Mouse (Mus musculus) monocyte, adult 5-6 weeks (primary cell): Measurements from ENCODE around the gene Plcb4. TPM values are rescaled to one million over a fixed set of nuclear protein-coding genes. Genes with fewer than 3 reads are reported as not detected.
"Not testable (repeated sequence)": the region's sequence is repeated elsewhere in the genome, so short reads cannot be mapped to it uniquely, and the experiment has no call there.

Experiments
- ATAC-seq: fragments of 153-309, 156-312 bp; replicated peaks from 2 replicates; pipeline ENCODE4 v1.8.0; 2017; ENCODE audit warnings: mild to moderate bottlenecking; ENCODE audit not compliant: low TSS enrichment, insufficient number of reproducible peaks, severe bottlenecking, poor library complexity, low FRiP score
- total RNA-seq: library from RNA; stranded (forward); fragments of 200-1000, 200-491, 200-594 nt; gene quantifications from 3 replicates; pipeline ENCODE4 v1.2.3, GENCODE M21; 2017

Plcb4 gene
- total RNA-seq, 1 experiment from 2014 or later = 8.3 TPM

- no peak for ATAC-seq
Observed at GRCm38 (mm10) chr2:135891686-135892085, 232.9 kb downstream of the Plcb4 start.

DNA sequence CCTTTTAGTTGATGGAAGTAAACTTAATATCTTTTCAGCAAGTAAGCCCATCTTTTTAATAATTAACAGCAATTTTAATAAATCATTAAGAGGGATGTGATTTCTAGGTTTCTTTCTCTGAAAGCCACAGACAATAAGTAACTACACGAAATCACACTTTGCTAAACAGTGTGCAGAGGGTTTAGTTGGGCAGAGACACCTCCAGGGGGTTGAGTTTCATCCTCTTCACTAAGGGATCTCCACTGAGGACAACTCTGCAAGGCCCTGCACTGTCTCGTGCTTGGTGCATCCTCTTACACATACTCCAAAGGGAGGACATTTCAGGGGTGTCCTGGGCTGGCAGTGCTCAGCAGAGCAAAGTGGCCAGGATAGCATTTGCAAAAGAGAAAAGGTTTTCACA, 235.8 kb downstream of the Plcb4 start:
- ATAC-seq = no peak

- ATAC-seq = no peak
Observed at GRCm38 (mm10) chr2:135898025-135898424, 239.2 kb downstream of the Plcb4 start.

DNA sequence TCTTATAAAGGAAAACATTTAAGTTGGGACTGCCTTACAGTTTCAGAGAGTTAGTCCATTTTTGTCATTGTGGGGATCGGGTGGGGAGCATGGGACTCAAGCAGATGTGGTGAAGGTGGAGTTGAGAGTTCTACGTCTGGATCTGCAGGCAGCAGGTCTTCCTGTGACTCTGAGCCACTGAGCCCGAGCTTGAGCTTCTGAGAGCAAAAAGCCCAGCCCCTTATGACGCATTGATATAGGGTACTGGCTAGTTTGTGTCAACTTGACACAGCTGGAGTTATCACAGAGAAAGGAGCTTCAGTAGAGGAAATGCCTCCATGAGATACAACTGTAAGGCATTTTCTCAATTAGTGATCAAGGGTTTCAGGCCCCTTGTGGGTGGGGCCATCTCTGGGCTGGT, 241.1 kb downstream of the Plcb4 start:
- not testable (repeated sequence) for ATAC-seq

- no peak for ATAC-seq
Observed at GRCm38 (mm10) chr2:135901015-135901414, 242.2 kb downstream of the Plcb4 start.

DNA sequence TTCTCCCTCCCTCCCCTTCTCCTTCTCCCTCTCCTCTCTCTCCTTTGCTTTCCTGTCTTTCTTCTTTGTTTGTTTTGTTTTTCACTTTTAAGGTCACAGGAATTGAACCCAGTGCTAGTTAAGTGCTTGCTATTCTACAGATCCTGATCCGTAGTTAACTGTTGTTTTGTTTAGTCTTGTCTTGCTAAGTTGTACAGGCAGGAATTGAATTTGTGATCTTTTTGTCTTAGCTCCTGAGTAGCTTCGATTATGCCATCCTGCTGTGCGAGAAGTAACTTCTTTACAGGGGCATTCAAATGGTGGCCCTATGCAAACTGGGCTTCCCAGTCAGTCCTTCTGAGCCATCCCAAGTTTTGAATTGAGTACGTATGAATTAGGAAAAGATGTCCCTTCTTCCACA, 245.5 kb downstream of the Plcb4 start:
- ATAC-seq = no peak

- no peak for ATAC-seq
Observed at GRCm38 (mm10) chr2:135904791-135905190, 246.0 kb downstream of the Plcb4 start.

DNA sequence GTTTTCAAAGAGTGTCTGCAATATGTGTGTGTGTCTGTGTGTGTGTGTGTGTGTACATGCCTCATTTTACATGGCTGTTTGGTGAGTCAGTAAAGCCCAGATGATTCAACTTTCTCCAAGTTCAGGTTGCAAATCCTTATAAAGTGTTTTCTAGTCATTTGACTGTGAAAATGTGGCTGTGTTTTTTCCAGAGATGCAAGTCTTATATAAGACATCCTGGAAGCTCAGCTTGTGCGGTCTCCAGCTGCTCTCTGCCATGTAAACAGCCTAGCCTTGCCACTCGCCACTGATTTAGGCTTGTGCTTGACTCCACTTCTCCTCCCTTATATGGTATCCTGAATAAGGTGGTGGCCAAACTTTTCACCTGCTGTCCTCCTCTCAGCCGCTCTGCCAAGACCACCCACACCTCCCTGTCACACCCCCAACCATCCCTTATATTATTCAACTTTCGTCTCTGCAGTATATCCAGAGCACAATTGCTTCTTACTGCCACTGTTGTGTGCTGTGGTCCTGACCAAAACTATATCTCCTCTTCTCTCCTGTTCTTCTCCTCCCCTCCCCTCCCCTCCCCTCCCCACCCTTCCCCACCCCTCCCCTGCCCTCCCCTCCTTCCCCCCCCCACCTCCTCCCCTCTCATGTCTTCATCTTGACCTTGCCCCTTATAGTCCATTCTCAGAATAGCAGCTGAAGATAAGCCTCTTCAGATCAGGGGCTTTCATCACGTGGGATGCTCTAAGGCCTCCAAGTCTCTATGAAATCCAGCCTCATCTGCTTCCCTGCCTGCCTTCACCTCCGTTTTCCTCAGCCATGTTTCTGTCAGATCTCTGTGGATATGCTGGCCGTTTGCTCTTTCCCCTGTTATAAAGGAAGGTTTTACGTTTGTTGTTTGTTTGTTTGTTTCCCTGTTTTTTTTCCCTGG, 255.8 kb downstream of the Plcb4 start:
- no peak for ATAC-seq

GRCm38 (mm10) chr2:135915928-135916327, 257.1 kb downstream of the Plcb4 start:
- no peak for ATAC-seq

DNA sequence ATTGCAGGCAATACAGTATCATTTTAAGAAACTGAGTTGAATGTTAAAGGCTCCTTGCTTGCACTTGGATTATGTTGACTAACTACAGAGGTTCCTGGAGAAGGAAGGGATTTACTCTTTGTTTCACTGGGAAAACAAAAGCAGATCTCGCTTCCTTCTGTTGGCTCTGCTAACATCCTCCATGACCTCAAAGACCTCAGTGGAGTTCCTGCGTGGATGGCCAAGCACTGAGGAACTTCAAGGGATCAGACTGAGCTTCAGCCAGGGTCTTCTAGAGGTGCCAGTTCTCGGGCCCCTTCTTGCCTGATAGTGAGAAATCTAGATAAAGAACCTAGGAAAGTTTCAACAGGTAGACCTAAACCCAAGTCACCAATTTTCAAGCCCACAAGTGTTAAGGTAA, 258.2 kb downstream of the Plcb4 start:
- no peak for ATAC-seq

DNA sequence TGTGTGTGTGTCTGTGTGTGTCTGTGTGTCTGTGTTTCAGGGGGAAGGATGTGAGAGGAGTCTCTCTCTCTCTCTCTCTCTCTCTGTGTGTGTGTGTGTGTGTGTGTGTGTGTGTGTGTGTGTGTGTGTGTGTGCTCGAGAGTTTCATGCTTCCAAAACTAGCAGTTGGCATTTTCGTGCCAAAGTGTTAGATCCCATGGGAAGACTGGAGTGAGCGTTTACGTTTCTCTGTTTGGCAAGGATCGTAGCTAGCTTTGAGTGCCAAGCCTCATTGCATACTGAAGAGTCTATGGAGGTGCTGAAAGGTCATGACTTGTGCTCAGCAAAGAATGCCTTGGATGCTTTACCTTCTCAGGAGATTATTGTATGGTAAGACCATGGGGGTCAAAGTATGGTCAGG, 259.3 kb downstream of the Plcb4 start:
- no peak for ATAC-seq

GRCm38 (mm10) chr2:135919641-135920040, 260.8 kb downstream of the Plcb4 start:
- no peak for ATAC-seq

- no peak for ATAC-seq
Observed at GRCm38 (mm10) chr2:135926660-135927343, 268.0 kb downstream of the Plcb4 start.

GRCm38 (mm10) chr2:135929021-135929720, 270.4 kb downstream of the Plcb4 start:
- no peak for ATAC-seq

DNA sequence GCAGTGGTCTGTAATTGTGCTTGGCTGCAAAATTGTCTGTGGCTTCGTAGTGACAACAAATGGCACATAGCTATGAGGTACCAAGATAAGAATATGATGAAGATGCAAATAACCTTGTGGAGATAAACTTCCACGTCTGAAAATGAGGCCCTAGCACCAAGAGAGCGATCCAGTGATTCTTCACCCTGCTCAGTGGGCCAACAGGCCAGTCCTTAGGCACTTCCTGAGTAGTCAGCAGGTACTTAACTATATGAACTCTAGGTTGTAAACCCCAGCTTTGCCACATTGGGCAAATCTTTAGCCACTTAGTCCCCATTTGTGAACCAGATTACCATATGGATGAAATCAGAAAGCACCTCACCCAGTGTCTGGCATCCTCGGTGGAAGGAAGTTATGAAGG, 271.9 kb downstream of the Plcb4 start:
- ATAC-seq = no peak

- ATAC-seq = no peak
Observed at GRCm38 (mm10) chr2:135932569-135932968, 273.8 kb downstream of the Plcb4 start.

DNA sequence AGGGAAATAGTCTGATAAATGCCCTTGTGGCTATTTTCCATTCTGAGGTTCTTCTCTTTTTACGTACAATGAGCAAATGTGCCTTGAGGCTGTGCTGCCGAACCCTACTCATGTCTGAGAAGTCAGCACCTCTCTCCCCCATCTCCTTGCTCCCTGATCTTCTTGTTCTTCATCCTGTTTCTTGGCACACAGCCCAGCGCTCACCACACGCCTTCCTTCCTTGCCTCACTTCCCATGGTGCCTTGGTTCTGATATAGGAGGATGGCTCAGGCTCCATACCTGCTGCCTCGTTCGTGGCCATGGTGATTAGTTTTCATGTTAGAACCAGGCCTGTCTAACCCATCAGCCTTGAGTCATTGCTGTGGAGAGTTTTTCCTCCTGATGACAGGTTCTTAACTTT, 277.6 kb downstream of the Plcb4 start:
- no peak for ATAC-seq

DNA sequence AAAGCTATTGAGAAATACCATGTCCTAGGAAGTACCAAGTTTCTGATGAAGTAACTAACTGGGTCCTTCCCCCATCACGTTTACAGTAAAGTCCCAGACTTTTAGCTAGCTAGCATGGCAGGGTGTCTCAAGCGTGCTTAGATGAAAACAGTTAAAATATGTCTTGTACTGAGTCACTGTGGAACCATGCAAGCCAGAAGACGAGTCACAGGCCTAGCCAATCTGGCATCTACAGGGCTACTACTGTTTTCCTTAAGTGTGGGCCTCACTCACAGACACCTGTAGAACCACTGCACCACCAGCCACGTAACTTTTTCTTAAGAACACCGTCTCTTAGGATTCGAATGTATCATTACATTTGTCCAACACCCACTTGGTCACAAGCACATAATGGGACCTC, 278.8 kb downstream of the Plcb4 start:
- ATAC-seq = no peak

- no peak for ATAC-seq
Observed at GRCm38 (mm10) chr2:135939933-135940332, 281.1 kb downstream of the Plcb4 start.
